ENCODE assay signal across 20 mouse cellular contexts in genomic region chr7:98332678-98333397, GRCm38 (mm10). TPM values are rescaled to one million over a fixed set of nuclear protein-coding genes. Genes with fewer than 3 reads are reported as not detected.
DNase-seq lines count a peak whose midpoint lies in the region; ATAC-seq lines count a peak whose summit lies in the region.
"Had no signal": no experiment of that assay in that cellular context is flagged by ENCODE, and none has a peak within 500 bp of the region (broad histone marks: within the 10 kb centered on the region; RNA-seq: fewer than 3 reads in every experiment).

No protein-coding gene starts in this region.

- intact Hi-C loops in gastrocnemius, postnatal 36 days (cut with DNase I) = no loop called here

- no peaks in the 10 kb centered on the region for H3K9me3 ChIP-seq in kidney, embryonic 15.5 days (replicated peaks)
- H3K9me3 ChIP-seq in liver, embryonic 13.5 days (replicated peaks) = no peaks in the 10 kb centered on the region
- H3K9me3 ChIP-seq: G1E; limb, embryonic 10.5 days had no signal

- no peak overlapping the region for H3K4me2 ChIP-seq in kidney, embryonic 15.5 days
- H3K4me2 ChIP-seq in liver, embryonic 13.5 days = no peak overlapping the region
- H3K4me2 ChIP-seq: hindbrain, embryonic 14.5 days had no signal

- peak; percentile 68 to 72 for DNase-seq in cerebellum, postnatal 10 days
- peak; percentile 39 for DNase-seq in kidney, postnatal 10 days
- peak; percentile 27 for DNase-seq in Muller cell, postnatal 12 days (ENCODE audit: inconsistent ontology term)
- no peak for DNase-seq in liver, embryonic 13.5 days
- DNase-seq in lung, postnatal 4 days = no peak
- DNase-seq in gastrocnemius, postnatal 36 days = no peak
- DNase-seq: cerebellum, postnatal 25 days; gastrocnemius, postnatal 25 days; heart, postnatal 14 days; lung, adult 18-20 months; midbrain, embryonic 14.5 days; right cerebral cortex, adult 18-20 months; thymus, adult 2 months had no signal

- H3K36me3 ChIP-seq in kidney, embryonic 15.5 days = no peaks in the 10 kb centered on the region
- no peaks in the 10 kb centered on the region for H3K36me3 ChIP-seq in liver, embryonic 13.5 days
- H3K36me3 ChIP-seq: G1E; limb, embryonic 10.5 days had no signal

- H3K27ac ChIP-seq in kidney, embryonic 15.5 days = no peak overlapping the region
- H3K27ac ChIP-seq in liver, embryonic 13.5 days = peak overlapping the region; percentile 47; the same call in 1 of the 2 replicates
- H3K27ac ChIP-seq: hindbrain, embryonic 14.5 days; limb, embryonic 10.5 days had no signal

- ATAC-seq in cerebellum, adult (ENCODE audit: insufficient number of reproducible peaks, low FRiP score, low TSS enrichment) = no peak
- ATAC-seq in kidney, embryonic 15.5 days (replicated peaks; ENCODE audit: low FRiP score) = no peak
- no peak for ATAC-seq in liver, embryonic 13.5 days (ENCODE audit: low read depth)
- ATAC-seq: CD4-positive, CD25-positive, alpha-beta regulatory T cell, adult 4 months; intestine, postnatal 0 days had no signal

- H3K4me1 ChIP-seq in kidney, embryonic 15.5 days = peaks cover 43% of the 10 kb centered on the region
- H3K4me1 ChIP-seq in liver, embryonic 13.5 days (replicated peaks) = peaks cover 66% of the 10 kb centered on the region

- no peak overlapping the region for H3K4me3 ChIP-seq in kidney, embryonic 15.5 days (replicated peaks)
- H3K4me3 ChIP-seq in liver, embryonic 13.5 days (replicated peaks) = no peak overlapping the region
- H3K4me3 ChIP-seq: limb, embryonic 10.5 days had no signal

- no peak overlapping the region for H3K9ac ChIP-seq in kidney, embryonic 15.5 days
- no peak overlapping the region for H3K9ac ChIP-seq in liver, embryonic 13.5 days
- H3K9ac ChIP-seq: hindbrain, embryonic 14.5 days had no signal

- 50% methylated on average over 5 of the region's 5 CpGs for WGBS in kidney, embryonic 15.5 days
- WGBS in liver, embryonic 13.5 days (ENCODE audit: insufficient replicate concordance) = 77% methylated on average over 5 of the region's 5 CpGs

- H3K27me3 ChIP-seq in kidney, embryonic 15.5 days = no peaks in the 10 kb centered on the region
- no peaks in the 10 kb centered on the region for H3K27me3 ChIP-seq in liver, embryonic 13.5 days

RNA-seq across cellular contexts. Expression of gene Acer3, which starts 11.8 kb away (rescaled TPM):
- polyA plus RNA-seq in kidney, embryonic 15.5 days (2015; fragmentation: Nextera tagmentation; extraction: Ambion mirVana) = 24.0 and 29.6 TPM in 2 replicates
- 24.4 and 28.9 TPM in 2 replicates for polyA plus RNA-seq in liver, embryonic 13.5 days (2015; fragmentation: Nextera tagmentation; extraction: Ambion mirVana)
- 1 to 10 TPM; 4.9 to 5.3 TPM for total RNA-seq in gastrocnemius, postnatal 36 days (2021)

RNA-seq across cellular contexts. Expression of gene Tsku, which starts 28.3 kb away (rescaled TPM):
- 8.7 and 10.0 TPM in 2 replicates for polyA plus RNA-seq in kidney, embryonic 15.5 days (2015; fragmentation: Nextera tagmentation; extraction: Ambion mirVana)
- 1.1 and 1.8 TPM in 2 replicates for polyA plus RNA-seq in liver, embryonic 13.5 days (2015; fragmentation: Nextera tagmentation; extraction: Ambion mirVana)
- total RNA-seq in gastrocnemius, postnatal 36 days (2021) = 1 to 10 TPM; 1.1 to 1.5 TPM
- total RNA-seq: G1E had no signal
- polyA plus RNA-seq: CD4-positive, CD25-positive, alpha-beta regulatory T cell, adult 4 months; G1E had no signal

Comparison
In these comparisons a context has a peak if more than half of its experiments do, and no peak if none do; other contexts are left out.
1. DNase-seq: peak in cerebellum, postnatal 10 days (2 of 2), kidney, postnatal 10 days (single experiment) and Muller cell, postnatal 12 days (single experiment); none in liver, embryonic 13.5 days (single experiment), lung, postnatal 4 days (0 of 2) and gastrocnemius, postnatal 36 days (0 of 2).